Mouse (Mus musculus): ENCODE data around the gene Ces1d. TPM values are rescaled to one million over a fixed set of nuclear protein-coding genes. Genes with fewer than 3 reads are reported as not detected.

Ces1d gene
- total and polyA plus RNA-seq, 2 experiments = 606 to 2,448 TPM

DNA sequence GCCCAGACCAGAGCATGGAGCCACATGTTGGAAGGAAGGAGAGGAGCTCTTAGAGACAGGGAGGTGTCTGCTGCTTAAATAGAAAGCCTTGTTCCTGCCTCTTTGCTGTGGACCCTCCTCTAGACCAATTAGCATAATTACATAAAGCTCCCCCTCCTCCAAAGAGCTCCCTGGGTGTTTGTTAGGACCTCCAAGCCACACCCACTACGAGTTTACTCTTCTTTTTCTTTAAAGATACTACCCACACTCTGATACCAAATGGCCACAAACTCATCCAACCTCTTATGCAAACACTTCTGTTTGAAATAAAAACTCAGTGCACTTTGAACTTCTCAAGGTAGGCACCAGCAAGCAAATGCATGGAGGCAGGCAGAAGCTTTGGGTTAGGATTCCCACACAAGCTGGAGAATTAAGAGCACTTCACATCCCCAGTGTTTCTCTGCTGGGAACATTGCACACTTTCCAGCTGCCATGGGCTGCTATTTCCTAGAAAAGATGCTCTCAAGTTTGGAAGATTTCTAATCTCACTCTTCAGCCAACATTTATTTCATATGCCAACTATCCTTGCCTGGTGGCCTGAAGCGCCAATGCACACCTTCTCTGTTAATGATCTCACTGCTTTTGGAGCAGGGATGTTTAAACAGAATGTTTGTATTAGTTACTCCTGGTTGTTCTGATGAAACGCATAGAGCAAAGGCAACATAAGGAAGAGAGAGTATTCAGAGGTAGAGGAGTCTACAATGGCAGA, 66.2 kb downstream of the Ces1d start, which contains the start of gene Ces1c:
TSS of gene Ces1c (minus strand) at position 51 of the 748 bp plus-strand sequence.
- 13% methylated on average over 3 of the region's 3 CpGs for WGBS
- Histone ChIP-seq H3K79me2 (ENCODE audit: control insufficient read depth, insufficient read depth, low read length) (no peaks in the 10 kb centered on the region; the same call in 1 of the 2 replicates), H3K4me1 (ENCODE audit: control insufficient read depth, insufficient read depth, low read length) (peaks cover 25% of the 10 kb centered on the region), H3K27ac (replicated peaks; ENCODE audit: insufficient read depth, low read depth, low read length) (peak within 1 kb of the TSS; percentile 67), H3K4me3 (ENCODE audit: insufficient read depth, low read depth, low read length) (peak within 1 kb of the TSS; percentile 58), H3K9ac (ENCODE audit: low read depth, low read length) (peak within 1 kb of the TSS; percentile 90), H3K27me3 (ENCODE audit: control insufficient read depth, insufficient read depth, low read length) (no peaks in the 10 kb centered on the region), H3K36me3 (ENCODE audit: control insufficient read depth, insufficient read depth, low read length) (peaks cover 17% of the 10 kb centered on the region)
- TF ChIP-seq CTCF (IDR thresholded peaks at IDR 0.05; ENCODE audit: low read depth, low read length) (no peak), POLR2A (IDR thresholded peaks at IDR 0.05; ENCODE audit: extremely low read depth, insufficient read depth, low read length) (peak; percentile 74; the same call in 1 of the 2 replicates)
- peak; percentile 98 for DNase-seq (ENCODE audit: extremely low read depth, low read depth, low spot score)

DNA sequence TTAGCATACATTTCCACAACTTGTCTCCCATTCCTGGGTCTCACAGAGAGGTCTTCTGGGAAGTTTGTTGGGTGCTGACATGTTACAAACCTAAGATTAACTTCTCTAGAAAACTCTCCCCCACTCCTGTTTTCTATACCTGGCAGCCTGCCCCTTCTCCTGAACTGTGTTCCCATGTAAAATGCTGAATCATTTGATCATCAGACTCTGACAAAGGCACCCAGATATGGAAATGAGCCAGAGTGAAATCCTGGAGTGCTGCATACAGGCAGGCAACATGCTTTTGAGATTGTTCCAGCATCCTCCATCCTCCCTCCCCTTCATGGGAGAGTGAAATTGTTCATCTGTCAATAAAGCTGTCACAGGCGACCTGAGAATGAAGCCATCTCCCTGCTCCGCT, 71.2 kb downstream of the Ces1d start:
- DNase-seq (ENCODE audit: extremely low read depth, low read depth, low spot score) = peak; percentile 90
- peak overlapping the region; percentile 23; the same call in 1 of the 2 replicates for H3K27ac ChIP-seq (replicated peaks; ENCODE audit: insufficient read depth, low read depth, low read length)
- no peaks in the 10 kb centered on the region; the same call in 1 of the 2 replicates for H3K79me2 ChIP-seq (ENCODE audit: control insufficient read depth, insufficient read depth, low read length)
- H3K9ac ChIP-seq (ENCODE audit: low read depth, low read length) = no peak overlapping the region
- H3K36me3 ChIP-seq (ENCODE audit: control insufficient read depth, insufficient read depth, low read length) = peaks cover 56% of the 10 kb centered on the region
- H3K4me3 ChIP-seq (ENCODE audit: insufficient read depth, low read depth, low read length) = no peak overlapping the region
- no peak for TF ChIP-seq POLR2A (IDR thresholded peaks at IDR 0.05; ENCODE audit: extremely low read depth, insufficient read depth, low read length)
- TF ChIP-seq CTCF (IDR thresholded peaks at IDR 0.05; ENCODE audit: low read depth, low read length) = no peak
- H3K4me1 ChIP-seq (ENCODE audit: control insufficient read depth, insufficient read depth, low read length) = peaks cover 37% of the 10 kb centered on the region
- 19% methylated on average over 2 of the region's 2 CpGs for WGBS
- H3K27me3 ChIP-seq (ENCODE audit: control insufficient read depth, insufficient read depth, low read length) = no peaks in the 10 kb centered on the region

DNA sequence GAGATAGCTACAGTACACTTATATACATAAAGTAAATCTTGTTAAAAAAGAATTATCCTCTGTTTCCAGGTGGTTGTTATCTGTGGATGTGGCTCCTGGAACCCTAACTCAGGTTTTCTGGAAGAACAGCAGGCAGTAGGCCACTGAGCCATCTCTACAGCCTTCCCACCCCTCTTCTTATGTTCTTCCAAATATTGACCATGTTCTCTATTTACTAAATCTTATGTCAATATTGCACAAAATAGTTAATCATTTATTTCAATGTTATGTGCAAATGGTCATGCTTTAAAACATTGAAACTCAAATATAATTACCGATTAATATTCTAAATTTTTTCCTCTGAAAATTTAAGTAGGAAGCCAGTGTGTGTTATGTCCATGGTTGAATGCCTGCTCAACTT, 75.6 kb downstream of the Ces1d start:
- peaks cover 71% of the 10 kb centered on the region for H3K36me3 ChIP-seq (ENCODE audit: control insufficient read depth, insufficient read depth, low read length)
- no peak overlapping the region for H3K9ac ChIP-seq (ENCODE audit: low read depth, low read length)
- H3K27ac ChIP-seq (replicated peaks; ENCODE audit: insufficient read depth, low read depth, low read length) = peak overlapping the region; percentile 67
- H3K4me1 ChIP-seq (ENCODE audit: control insufficient read depth, insufficient read depth, low read length) = peaks cover 25% of the 10 kb centered on the region
- peak; percentile 83 for DNase-seq (ENCODE audit: extremely low read depth, low read depth, low spot score)
- WGBS = 13% methylated on average over 1 of the region's 1 CpGs
- H3K27me3 ChIP-seq (ENCODE audit: control insufficient read depth, insufficient read depth, low read length) = no peaks in the 10 kb centered on the region
- no peak for TF ChIP-seq POLR2A (IDR thresholded peaks at IDR 0.05; ENCODE audit: extremely low read depth, insufficient read depth, low read length)
- no peak for TF ChIP-seq CTCF (IDR thresholded peaks at IDR 0.05; ENCODE audit: low read depth, low read length)
- H3K4me3 ChIP-seq (ENCODE audit: insufficient read depth, low read depth, low read length) = no peak overlapping the region
- no peaks in the 10 kb centered on the region for H3K79me2 ChIP-seq (ENCODE audit: control insufficient read depth, insufficient read depth, low read length)

Other genes starting within 250 kb of the Ces1d start
- not detected in 2 replicates for gene Slc6a2, start 237.8 kb downstream of the Ces1d start, total RNA-seq (2014; rRNA removed)
- gene Slc6a2, start 237.8 kb downstream of the Ces1d start, polyA plus RNA-seq (2012; rRNA removed) = not detected in 2 replicates
- gene Ces1a, start 149.6 kb downstream of the Ces1d start, total RNA-seq (2014; rRNA removed) = 0.28 TPM in 1 of 2 replicates, not detected in the other
- gene Ces1a, start 149.6 kb downstream of the Ces1d start, polyA plus RNA-seq (2012; rRNA removed) = 0.09 and 0.20 TPM in 2 replicates
- gene Ces1b, start 117.8 kb downstream of the Ces1d start, total RNA-seq (2014; rRNA removed) = 51.9 and 54.4 TPM in 2 replicates
- gene Ces1b, start 117.8 kb downstream of the Ces1d start, polyA plus RNA-seq (2012; rRNA removed) = 62.2 and 86.9 TPM in 2 replicates
- gene Ces1c, start 66.6 kb downstream of the Ces1d start, total RNA-seq (2014; rRNA removed) = 4,024 and 4,244 TPM in 2 replicates
- gene Ces1c, start 66.6 kb downstream of the Ces1d start, polyA plus RNA-seq (2012; rRNA removed) = 2,214 and 2,228 TPM in 2 replicates
- gene Ces1e, start 31.8 kb upstream of the Ces1d start, total RNA-seq (2014; rRNA removed) = 135 and 161 TPM in 2 replicates
- 80.8 and 82.7 TPM in 2 replicates for gene Ces1e, start 31.8 kb upstream of the Ces1d start, polyA plus RNA-seq (2012; rRNA removed)
- 493 and 530 TPM in 2 replicates for gene Ces1f, start 81.9 kb upstream of the Ces1d start, total RNA-seq (2014; rRNA removed)
- 222 and 270 TPM in 2 replicates for gene Ces1f, start 81.9 kb upstream of the Ces1d start, polyA plus RNA-seq (2012; rRNA removed)
- gene Ces1g, start 139.5 kb upstream of the Ces1d start, total RNA-seq (2014; rRNA removed) = 147 and 240 TPM in 2 replicates
- gene Ces1g, start 139.5 kb upstream of the Ces1d start, polyA plus RNA-seq (2012; rRNA removed) = 90.3 and 127 TPM in 2 replicates
- not detected in 2 replicates for gene Ces1h, start 181.9 kb upstream of the Ces1d start, total RNA-seq (2014; rRNA removed)
- not detected in 2 replicates for gene Ces1h, start 181.9 kb upstream of the Ces1d start, polyA plus RNA-seq (2012; rRNA removed)

Data from liver, adult 2 months (tissue).